Mouse (Mus musculus): ENCODE results near the gene Nbea. TPM values are rescaled to one million over a fixed set of nuclear protein-coding genes. Genes with fewer than 3 reads are reported as not detected.

Nbea gene
- 10 to 100 TPM; 17.1 to 21.5 TPM for total RNA-seq (2021)
- long read RNA-seq, experiment 1, transcript Nbea-203 (1 exons, 3,860 nt): major isoform, 6 of 11 reads
- long read RNA-seq, experiment 1, partial matches to known transcripts: 2 of 11 reads
- long read RNA-seq, experiment 1, other reads (novel, unspliced or antisense): 3 of 11 reads
- long read RNA-seq, experiment 2, partial matches to known transcripts: 2 of 8 reads
- long read RNA-seq, experiment 2, other reads (novel, unspliced or antisense): 3 of 8 reads

GRCm38 (mm10) chr3:56183159-56184133, at the start of gene Nbea:
Gene Nbea, minus strand, starts transcription at chr3:56183701.
- peak; percentile 84 to 86 for DNase-seq (ENCODE audit: low spot score in 2 of 2)

GRCm38 (mm10) chr3:56229283-56229682, 45.8 kb upstream of the Nbea start:
- DNase-seq (ENCODE audit: low spot score in 2 of 2): no peak

DNA sequence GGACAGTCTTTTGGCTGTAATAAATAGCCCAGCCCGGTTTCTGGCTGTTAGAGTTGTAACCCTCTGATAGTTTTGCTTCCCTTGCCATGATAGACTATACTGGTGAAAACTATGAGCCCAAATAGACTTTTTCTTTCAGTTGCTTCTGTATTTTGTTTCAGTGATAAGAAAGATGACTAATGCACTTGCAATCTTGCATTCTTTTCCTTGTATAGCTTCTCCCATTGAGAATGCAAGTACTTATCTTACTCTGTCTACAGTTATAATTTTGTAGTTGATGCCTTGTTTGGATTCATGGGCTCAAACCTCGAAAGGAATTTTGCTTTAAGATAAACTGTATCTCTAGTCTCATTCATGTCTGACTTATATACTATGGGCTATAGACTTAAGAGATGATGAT, 32.5 kb upstream of the Nbea start:
- no peak for DNase-seq (ENCODE audit: low spot score in 2 of 2)

DNA sequence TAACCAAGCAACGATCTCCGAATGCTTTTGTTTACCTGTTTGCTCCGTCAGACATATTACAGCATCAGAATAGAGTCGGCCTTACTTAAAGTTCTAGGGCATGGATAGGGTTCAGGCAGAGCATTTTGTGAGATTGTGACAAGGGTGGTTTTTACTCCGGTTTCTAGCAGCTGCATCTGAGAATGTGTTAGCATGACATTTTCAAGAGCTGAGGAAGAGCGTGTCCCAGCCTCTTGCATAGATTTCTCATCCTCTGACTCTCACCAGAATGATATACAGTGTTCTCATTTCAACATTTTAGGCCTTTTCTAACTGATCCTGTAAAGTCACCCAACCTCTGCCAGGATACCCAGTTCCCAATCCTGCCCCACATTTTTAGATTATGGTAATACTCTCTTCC, 20.5 kb upstream of the Nbea start:
- no peak for DNase-seq (ENCODE audit: low spot score in 2 of 2)

DNA sequence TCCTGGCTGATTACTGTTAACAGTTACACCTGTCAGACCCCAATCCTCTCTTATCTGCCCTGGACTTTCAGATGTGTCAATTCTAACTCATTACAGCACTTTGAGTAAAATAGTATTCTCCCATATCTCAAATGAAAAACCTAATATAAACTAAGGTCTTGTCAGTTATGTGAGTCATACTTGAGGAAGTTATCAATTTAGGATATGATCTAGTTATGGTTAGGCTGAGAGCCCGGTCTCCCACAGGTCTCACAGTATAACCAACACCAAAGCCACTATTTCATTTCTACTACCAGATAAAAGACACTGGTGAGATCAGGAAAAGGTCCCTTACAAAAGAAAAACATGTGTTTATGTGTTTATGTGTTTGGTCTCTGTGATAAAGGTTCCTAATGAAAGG, 4.7 kb upstream of the Nbea start:
- no peak for DNase-seq (ENCODE audit: low spot score in 2 of 2)

GRCm38 (mm10) chr3:56187131-56187779, 3.8 kb upstream of the Nbea start:
- DNase-seq (ENCODE audit: low spot score in 2 of 2): no peak

GRCm38 (mm10) chr3:56182371-56183158, 936 bp downstream of the Nbea start:
- DNase-seq (ENCODE audit: low spot score in 2 of 2): peak in 1 of 2 experiments; percentile 22

DNA sequence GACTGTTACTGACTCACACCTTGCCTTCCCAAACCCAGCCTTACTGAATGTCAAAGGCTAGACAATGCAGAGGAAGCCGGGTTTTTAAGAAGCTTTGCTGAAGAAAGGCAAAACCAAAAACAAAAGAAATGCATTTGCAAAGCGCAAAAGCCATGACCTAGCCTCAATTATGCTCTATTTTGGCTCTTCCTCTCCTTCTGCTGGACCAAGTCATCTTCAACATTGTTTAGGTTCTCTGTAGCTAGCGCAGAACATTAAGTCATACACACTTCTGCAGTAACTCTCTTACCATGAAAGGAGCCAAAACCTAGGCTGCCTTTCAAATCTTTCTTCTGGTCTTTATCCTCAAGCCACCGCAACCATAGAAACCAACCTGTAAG, 1.5 kb downstream of the Nbea start:
- no peak for DNase-seq (ENCODE audit: low spot score in 2 of 2)

- DNase-seq (ENCODE audit: low spot score in 2 of 2): no peak
These were observed 2.5 kb downstream of the Nbea start for GRCm38 (mm10) chr3:56181025-56181424.

DNA sequence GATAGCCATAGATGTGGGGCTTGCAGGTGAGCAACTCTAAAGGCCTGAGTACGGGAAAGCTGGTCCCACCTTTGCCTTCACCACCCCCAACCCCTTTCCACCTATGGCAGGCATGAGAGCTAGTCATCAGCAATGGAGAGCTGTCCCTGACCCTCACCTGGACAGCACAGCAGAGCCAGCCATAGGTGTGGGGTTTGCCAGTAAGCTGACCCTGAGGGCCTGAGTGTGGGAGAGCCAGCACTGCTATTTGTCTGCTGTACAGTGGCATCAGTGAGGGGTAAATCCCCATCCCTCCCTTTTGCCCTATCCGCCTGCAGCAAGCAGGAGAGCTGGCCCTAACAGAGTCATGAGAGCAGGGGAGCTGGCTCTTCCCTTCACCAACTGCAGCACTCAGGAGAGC, 25.6 kb downstream of the Nbea start:
- DNase-seq (ENCODE audit: low spot score in 2 of 2): no peak

- no peak for DNase-seq (ENCODE audit: low spot score in 2 of 2)
These were observed 56.8 kb downstream of the Nbea start for GRCm38 (mm10) chr3:56126674-56127073.

DNA sequence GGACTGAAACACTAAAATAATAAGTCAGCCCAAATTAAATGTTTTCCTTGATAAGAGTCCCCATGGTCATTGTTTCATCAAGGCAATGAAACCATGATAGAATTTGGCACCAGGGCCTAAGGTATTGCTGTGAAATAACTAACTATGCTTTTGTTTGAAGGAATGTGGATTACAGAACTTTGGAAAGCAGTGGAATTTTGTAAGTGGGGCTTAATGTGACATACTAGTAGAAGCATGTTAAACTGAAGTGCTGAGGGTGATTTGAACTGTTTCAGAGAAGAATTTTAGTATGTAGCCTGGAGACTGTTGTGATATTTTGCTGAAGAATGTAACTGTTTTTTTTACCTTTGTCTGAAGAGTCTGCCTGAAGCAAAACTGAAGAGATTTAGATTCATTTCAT, 66.9 kb downstream of the Nbea start:
- no peak for DNase-seq (ENCODE audit: low spot score in 2 of 2)

GRCm38 (mm10) chr3:56108101-56108500, 75.4 kb downstream of the Nbea start:
- no peak for DNase-seq (ENCODE audit: low spot score in 2 of 2)

- no peak for DNase-seq (ENCODE audit: low spot score in 2 of 2)
These were observed 86.4 kb downstream of the Nbea start for GRCm38 (mm10) chr3:56097105-56097504.

DNA sequence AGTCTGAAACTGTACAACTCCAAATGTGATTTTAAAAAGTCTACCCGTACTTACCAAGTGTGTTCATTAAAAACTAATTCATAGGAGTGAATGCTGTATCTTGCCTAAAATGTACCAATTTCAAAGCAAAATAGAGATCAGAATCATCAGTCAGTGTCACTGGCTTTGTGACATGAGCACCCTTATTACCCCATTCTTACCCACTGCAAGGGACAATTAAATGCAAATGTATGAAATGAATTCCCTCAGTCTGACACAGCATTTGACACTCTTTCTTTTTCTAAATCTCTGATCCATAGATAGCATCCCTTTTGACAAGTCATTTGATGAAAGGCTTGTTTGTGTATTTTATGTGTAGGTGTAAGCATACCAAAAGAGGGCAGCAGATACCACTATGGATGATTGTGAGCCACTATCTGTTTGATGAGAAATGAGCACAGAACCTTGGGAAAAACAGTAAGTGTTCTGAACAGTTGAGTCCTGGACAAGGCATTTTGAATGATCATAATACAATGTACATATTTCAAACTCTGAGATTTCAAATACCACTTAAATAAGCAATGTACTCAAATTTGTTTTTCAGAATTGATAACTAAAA, 104.4 kb downstream of the Nbea start:
- DNase-seq (ENCODE audit: low spot score in 2 of 2): no peak

DNA sequence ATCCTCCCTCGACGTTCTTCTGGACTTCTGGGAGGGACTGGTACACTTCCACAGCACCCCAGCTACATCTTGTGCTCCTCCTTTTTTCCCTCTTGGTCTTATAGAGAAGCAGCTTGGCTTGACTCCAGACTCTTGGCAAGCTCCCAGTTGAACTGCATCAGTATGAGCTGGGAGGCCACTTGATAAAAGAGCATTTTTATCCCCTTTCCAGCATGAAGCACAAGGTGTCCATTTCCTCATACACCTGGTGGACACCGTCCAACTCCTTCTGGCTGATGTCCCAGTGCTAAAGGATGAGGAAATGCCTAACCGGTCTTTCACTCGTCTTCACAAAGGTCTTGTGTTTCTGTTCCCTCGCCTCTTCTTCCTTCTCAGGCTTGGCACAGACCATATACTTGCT, 115.7 kb downstream of the Nbea start:
- peak in 1 of 2 experiments; percentile 12 for DNase-seq (ENCODE audit: low spot score in 2 of 2)

- no peak for DNase-seq (ENCODE audit: low spot score in 2 of 2)
These were observed 117.0 kb downstream of the Nbea start for GRCm38 (mm10) chr3:56066360-56067040.

GRCm38 (mm10) chr3:56065234-56065633, 118.3 kb downstream of the Nbea start:
- DNase-seq (ENCODE audit: low spot score in 2 of 2): no peak

GRCm38 (mm10) chr3:56045659-56046336, 137.7 kb downstream of the Nbea start:
- DNase-seq (ENCODE audit: low spot score in 2 of 2): no peak

- DNase-seq (ENCODE audit: low spot score in 2 of 2): no peak
These were observed 140.4 kb downstream of the Nbea start for GRCm38 (mm10) chr3:56043091-56043490.
